Mouse (Mus musculus) thymus, adult 2 months (tissue): ENCODE results near the gene Ppp3ca. TPM values are rescaled to one million over a fixed set of nuclear protein-coding genes. Genes with fewer than 3 reads are reported as not detected.
"Not testable (repeated sequence)": the region's sequence is repeated elsewhere in the genome, so short reads cannot be mapped to it uniquely, and the experiment has no call there.

ENCODE experiments used
- DNase-seq: peaks from one replicate; pipeline ENCODE4 v3.0.0; 2021
- H3K27ac ChIP-seq: fragments of 200-500 bp; 2 replicates; pipeline ENCODE4 v1.5.1; 2012; ENCODE audit warnings: low read length, control low read depth; ENCODE audit not compliant: control insufficient read depth, insufficient read depth
- H3K27me3 ChIP-seq: fragments of 200-500 bp; 2 replicates; pipeline ENCODE4 v1.6.1; 2012; ENCODE audit warnings: mild to moderate bottlenecking, low read length, moderate library complexity, mixed read lengths; ENCODE audit not compliant: control insufficient read depth, insufficient read depth
- H3K36me3 ChIP-seq: fragments of 200-500 bp; 2 replicates; pipeline ENCODE4 v1.6.1; 2012; ENCODE audit warnings: mild to moderate bottlenecking, low read length, moderate library complexity; ENCODE audit not compliant: control insufficient read depth, insufficient read depth
- H3K4me1 ChIP-seq: fragments of 200-500 bp; replicated peaks from 2 replicates; pipeline ENCODE4 v1.6.1; 2012; ENCODE audit warnings: low read length; ENCODE audit not compliant: control insufficient read depth, insufficient read depth
- H3K4me3 ChIP-seq: fragments of 200-500 bp; 2 replicates; pipeline ENCODE4 v1.5.1; 2012; ENCODE audit warnings: mild to moderate bottlenecking, low read length, control low read depth, moderate library complexity; ENCODE audit not compliant: control insufficient read depth, insufficient read depth
- CTCF ChIP-seq: fragments of 200-500 bp; IDR thresholded peaks from 2 replicates; pipeline ENCODE4 v1.5.1; 2012; ENCODE audit warnings: mild to moderate bottlenecking, control low read depth, low read length, moderate library complexity, borderline replicate concordance; ENCODE audit not compliant: control insufficient read depth, poor library complexity, insufficient read depth; ENCODE audit errors: extremely low read depth
- POLR2A ChIP-seq: fragments of 200-500 bp; IDR thresholded peaks from 2 replicates; pipeline ENCODE4 v1.6.1; 2012; ENCODE audit warnings: mild to moderate bottlenecking, low read length, control low read depth, moderate library complexity; ENCODE audit not compliant: control insufficient read depth, poor library complexity, insufficient read depth; ENCODE audit errors: extremely low read depth
- WGBS: fragments of 180-500 bp; shearing (Covaris S2); methylation state at CpG from one replicate; pipeline ENCODE4 v1.1.7; 2018; 5-methylcytosine and 5-hydroxymethylcytosine counted together
- polyA plus RNA-seq: library from polyadenylated mRNA; depleted of rRNA; stranded (reverse); fragments of >200 nt; gene quantifications from 2 replicates; pipeline ENCODE4 v1.2.3, GENCODE M21; 2012

Gene Ppp3ca
- polyA plus RNA-seq, 1 experiment: 5.6 TPM

DNA sequence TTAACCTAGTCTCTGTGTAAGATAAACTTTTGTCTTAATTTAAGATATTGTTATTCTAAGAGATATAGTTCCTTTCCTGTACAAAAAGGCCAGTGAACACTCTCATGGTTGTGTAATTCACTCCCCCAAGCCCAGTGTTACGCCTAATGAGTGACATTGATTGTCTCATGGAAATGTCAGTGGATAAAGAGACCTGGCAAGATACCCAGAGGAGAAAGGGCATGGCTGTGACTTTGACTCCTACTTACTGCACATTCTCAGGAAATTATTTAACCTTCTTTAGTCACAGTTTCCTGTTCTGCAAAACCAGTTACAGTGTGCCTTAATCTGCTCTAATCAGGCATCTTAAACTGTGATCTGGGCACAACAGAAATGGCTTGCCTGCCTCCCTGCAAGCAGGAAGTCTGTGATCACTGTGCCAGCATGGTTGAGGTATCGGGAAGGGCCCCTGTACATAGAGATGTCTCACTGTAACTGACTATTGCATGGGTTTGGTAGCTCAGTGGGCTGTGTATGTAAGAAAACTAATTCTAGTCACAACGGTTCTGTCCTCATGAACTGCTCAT is 27.8 kb downstream of the Ppp3ca start:
- no peak overlapping the region for H3K4me3 ChIP-seq
- WGBS: 31% methylated on average over 3 of the region's 3 CpGs
- H3K27me3 ChIP-seq: no peaks in the 10 kb centered on the region
- DNase-seq: no peak
- no peak for TF ChIP-seq POLR2A
- TF ChIP-seq CTCF: no peak
- H3K36me3 ChIP-seq: no peaks in the 10 kb centered on the region
- no peak overlapping the region for H3K27ac ChIP-seq
- H3K4me1 ChIP-seq: no peaks in the 10 kb centered on the region

DNA sequence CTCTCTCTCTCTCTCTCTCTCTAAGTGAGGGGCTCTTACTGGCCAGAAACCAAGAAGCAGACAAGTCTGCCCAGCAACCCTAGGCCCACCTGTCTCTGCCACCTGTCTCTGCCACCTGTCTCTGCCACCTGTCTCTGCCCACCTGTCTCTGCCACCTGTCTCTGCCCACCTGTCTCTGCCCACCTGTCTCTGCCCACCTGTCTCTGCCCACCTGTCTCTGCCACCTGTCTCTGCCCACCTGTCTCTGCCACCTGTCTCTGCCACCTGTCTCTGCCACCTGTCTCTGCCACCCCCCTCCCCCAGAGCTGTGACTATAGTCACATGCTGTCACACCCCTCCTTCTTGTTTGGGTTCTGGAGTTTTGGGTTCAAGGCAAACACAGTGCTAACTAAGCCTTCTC is 29.8 kb downstream of the Ppp3ca start:
- H3K36me3 ChIP-seq, H3K27ac ChIP-seq, H3K4me1 ChIP-seq, DNase-seq, H3K4me3 ChIP-seq, H3K27me3 ChIP-seq: not testable (repeated sequence)

DNA sequence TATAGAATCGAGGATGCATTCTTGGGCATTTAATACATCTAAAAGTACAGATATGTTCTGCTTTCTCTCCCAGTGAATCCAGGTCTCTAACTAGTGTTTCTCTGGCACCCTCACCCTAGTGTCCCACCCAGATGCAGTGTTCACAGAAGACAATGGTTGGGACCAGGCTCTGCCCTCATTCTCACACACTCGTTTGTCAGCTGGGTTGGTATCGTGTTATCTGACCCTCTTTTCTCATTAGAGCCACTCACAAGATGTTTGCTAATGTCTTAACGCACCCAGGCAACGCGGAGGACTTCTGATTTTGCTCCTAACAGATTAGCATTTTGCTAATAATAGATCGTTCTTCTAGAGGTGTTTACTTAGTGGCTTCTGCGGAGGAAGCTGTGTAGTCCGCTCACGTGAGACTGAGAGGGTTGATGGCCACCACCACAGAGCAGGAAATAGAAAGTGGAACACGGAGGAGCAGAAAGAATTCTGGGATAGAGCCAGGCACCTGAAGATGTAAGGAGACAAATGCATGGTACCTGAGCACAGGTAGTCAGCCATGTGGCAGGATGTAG is 30.6 kb downstream of the Ppp3ca start:
- Histone ChIP-seq H3K4me1 (no peaks in the 10 kb centered on the region), H3K4me3 (no peak overlapping the region), H3K27ac (no peak overlapping the region), H3K36me3 (no peaks in the 10 kb centered on the region), H3K27me3 (no peaks in the 10 kb centered on the region)
- no peak for DNase-seq
- no peak for TF ChIP-seq CTCF
- 17% methylated on average over 11 of the region's 11 CpGs for WGBS

DNA sequence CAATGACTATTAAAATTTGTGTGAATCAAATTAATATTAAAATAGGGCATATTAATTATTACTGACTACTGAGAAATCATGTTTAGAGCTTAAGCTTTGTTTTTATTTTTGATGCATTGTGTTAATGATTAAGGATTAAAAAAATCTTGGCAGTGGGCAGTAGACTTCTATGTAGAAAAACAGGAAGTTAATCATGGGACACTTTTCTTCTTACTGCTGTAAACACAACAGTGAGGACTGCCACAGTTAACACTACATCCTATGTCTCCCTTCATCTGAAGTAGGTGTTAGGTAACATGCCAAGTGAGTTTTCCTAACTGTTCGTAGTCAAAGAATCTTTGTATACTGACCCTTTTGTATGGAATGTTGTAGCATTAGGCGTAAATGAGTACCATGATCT is 32.9 kb downstream of the Ppp3ca start:
- H3K27ac ChIP-seq: no peak overlapping the region

DNA sequence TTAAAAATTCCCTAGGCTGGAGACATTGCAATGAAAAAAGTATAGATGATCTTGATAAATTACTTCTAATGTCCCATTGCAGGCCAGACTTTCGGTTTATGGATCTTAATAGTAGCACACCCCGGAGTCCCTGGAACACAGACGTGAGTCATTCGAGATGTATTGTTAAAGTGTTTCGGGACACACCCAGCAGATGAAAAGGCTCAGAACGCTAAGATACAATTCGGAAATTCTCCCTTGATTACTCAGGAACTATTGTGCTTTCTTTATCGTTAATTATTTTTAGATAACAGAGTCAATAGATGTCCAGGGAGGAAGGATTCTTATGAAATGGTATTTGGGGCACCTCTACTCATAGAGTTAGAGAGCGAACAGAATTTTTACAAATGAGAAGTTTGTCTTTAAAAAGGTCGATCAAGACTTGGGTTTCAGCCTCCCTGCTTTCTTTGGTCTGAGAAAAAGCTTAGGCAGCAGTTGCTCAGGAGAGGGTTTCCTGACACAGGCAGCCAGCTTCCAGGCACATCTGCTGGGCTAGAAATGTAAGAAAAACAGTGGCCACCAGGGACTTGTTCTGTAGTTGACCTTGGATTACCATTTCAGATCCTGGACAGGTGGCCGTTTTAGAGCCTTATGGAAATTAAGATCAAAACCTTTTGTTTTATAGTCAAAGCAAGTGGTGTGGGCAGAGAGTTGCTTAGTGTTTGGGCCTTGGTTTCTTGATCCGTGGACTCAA is 34.8 kb downstream of the Ppp3ca start:
- Histone ChIP-seq H3K27ac (no peak overlapping the region), H3K4me3 (no peak overlapping the region), H3K27me3 (no peaks in the 10 kb centered on the region), H3K4me1 (peaks cover 2% of the 10 kb centered on the region; the same call in 1 of the 2 replicates), H3K36me3 (no peaks in the 10 kb centered on the region)
- TF ChIP-seq CTCF (no peak), POLR2A (no peak)
- no peak for DNase-seq
- 88% methylated on average over 12 of the region's 12 CpGs for WGBS

More for the DNA sequence above, 32.9 kb downstream of the Ppp3ca start:
- TF ChIP-seq CTCF (no peak), POLR2A (no peak)
- DNase-seq: no peak
- H3K4me1 ChIP-seq: no peaks in the 10 kb centered on the region; the same call in 1 of the 2 replicates
- H3K4me3 ChIP-seq: no peak overlapping the region
- H3K27me3 ChIP-seq: no peaks in the 10 kb centered on the region
- H3K36me3 ChIP-seq: no peaks in the 10 kb centered on the region
- 89% methylated on average over 2 of the region's 2 CpGs for WGBS

GRCm38 (mm10) chr3:136706048-136706447 is 36.1 kb downstream of the Ppp3ca start:
- no peaks in the 10 kb centered on the region for H3K27me3 ChIP-seq
- no peak for DNase-seq
- H3K36me3 ChIP-seq: no peaks in the 10 kb centered on the region
- TF ChIP-seq CTCF (no peak), POLR2A (no peak)
- no peak overlapping the region for H3K27ac ChIP-seq
- no peak overlapping the region for H3K4me3 ChIP-seq
- peaks cover 2% of the 10 kb centered on the region; the same call in 1 of the 2 replicates for H3K4me1 ChIP-seq
- WGBS: 71% methylated on average over 4 of the region's 4 CpGs
